Mouse (Mus musculus) kidney, embryonic 14.5 days (tissue): ENCODE results near the gene Lin37. TPM values are rescaled to one million over a fixed set of nuclear protein-coding genes. Genes with fewer than 3 reads are reported as not detected.

Experiments used
- ATAC-seq: fragments of 200-750 bp; cut with Nextera tagmentation; 2 replicates; pipeline ENCODE4 v1.8.0; 2017; ENCODE audit warnings: moderate number of reproducible peaks, mild to moderate bottlenecking, moderate TSS enrichment, moderate library complexity; ENCODE audit not compliant: low FRiP score, low TSS enrichment
- H3K27ac ChIP-seq: fragments of 300-500 bp; sonication (generic); 2 replicates; pipeline ENCODE4 v1.5.1; 2014; ENCODE audit warnings: low read depth, mild to moderate bottlenecking, low read length, moderate library complexity, mixed read lengths
- H3K27me3 ChIP-seq: fragments of 300-500 bp; sonication (generic); 2 replicates; pipeline ENCODE4 v1.6.1; 2014; ENCODE audit warnings: mild to moderate bottlenecking, low read length; ENCODE audit not compliant: control insufficient read depth, insufficient read depth
- H3K36me3 ChIP-seq: fragments of 300-500 bp; sonication (generic); 2 replicates; pipeline ENCODE4 v1.6.1; 2014; ENCODE audit warnings: low read length, mixed read lengths; ENCODE audit not compliant: control insufficient read depth, insufficient read depth
- H3K4me1 ChIP-seq: fragments of 300-500 bp; sonication (generic); 2 replicates; pipeline ENCODE4 v1.6.1; 2014; ENCODE audit warnings: low read length, mixed read lengths; ENCODE audit not compliant: control insufficient read depth, insufficient read depth
- H3K4me2 ChIP-seq: fragments of 300-500 bp; sonication (generic); replicated peaks from 2 replicates; pipeline ENCODE4 v1.6.1; 2014; ENCODE audit warnings: low read depth, mild to moderate bottlenecking, low read length
- H3K4me3 ChIP-seq: fragments of 300-500 bp; sonication (generic); 2 replicates; pipeline ENCODE4 v1.5.1; 2014; ENCODE audit warnings: mild to moderate bottlenecking, low read length
- H3K9ac ChIP-seq: fragments of 300-500 bp; sonication (generic); 2 replicates; pipeline ENCODE4 v1.6.1; 2014; ENCODE audit warnings: low read depth, mild to moderate bottlenecking, low read length, moderate library complexity
- H3K9me3 ChIP-seq: fragments of 300-500 bp; sonication (generic); 2 replicates; pipeline ENCODE4 v1.6.1; 2016; ENCODE audit warnings: low read length; ENCODE audit not compliant: control insufficient read depth
- WGBS: fragments of 180-500 bp; shearing (Covaris S2); extraction: QIAGEN DNeasy Blood & Tissue Kit; methylation state at CpG from one replicate; pipeline ENCODE4 v1.1.7; 2014; 5-methylcytosine and 5-hydroxymethylcytosine counted together
- polyA plus RNA-seq: library from polyadenylated mRNA; unstranded; fragments of >200 nt; fragmentation: Nextera tagmentation; extraction: Ambion mirVana; gene quantifications from 2 replicates; pipeline ENCODE4 v1.2.1, GENCODE M21; 2014

Gene Lin37
- polyA plus RNA-seq, 1 experiment from 2014 or later: 38.5 TPM

- Histone ChIP-seq H3K27ac (no peak overlapping the region), H3K27me3 (no peaks in the 10 kb centered on the region), H3K9ac (peak overlapping the region; percentile 64), H3K4me2 (peak overlapping the region; percentile 66), H3K4me3 (peak overlapping the region; percentile 44), H3K36me3 (peaks cover 33% of the 10 kb centered on the region), H3K9me3 (no peaks in the 10 kb centered on the region), H3K4me1 (peaks cover 17% of the 10 kb centered on the region)
- 15% methylated on average over 12 of the region's 12 CpGs for WGBS
- no peak for ATAC-seq
These were observed 789 bp downstream of the Lin37 start for GRCm38 (mm10) chr7:30558656-30559442.

- Histone ChIP-seq H3K27ac (no peak overlapping the region), H3K9ac (peak overlapping the region; percentile 64; the same call in 1 of the 2 replicates), H3K4me1 (peaks cover 24% of the 10 kb centered on the region), H3K4me3 (peak overlapping the region; percentile 44; the same call in 1 of the 2 replicates), H3K9me3 (no peaks in the 10 kb centered on the region), H3K27me3 (no peaks in the 10 kb centered on the region), H3K4me2 (peak overlapping the region; percentile 66; the same call in 1 of the 2 replicates), H3K36me3 (peaks cover 33% of the 10 kb centered on the region)
- no peak for ATAC-seq
- 86% methylated on average over 13 of the region's 13 CpGs for WGBS
These were observed 1.6 kb downstream of the Lin37 start for GRCm38 (mm10) chr7:30557901-30558514.

GRCm38 (mm10) chr7:30556894-30557536 lies 2.6 kb downstream of the Lin37 start:
- Histone ChIP-seq H3K9me3 (no peaks in the 10 kb centered on the region), H3K4me2 (no peak overlapping the region), H3K4me3 (no peak overlapping the region), H3K9ac (no peak overlapping the region), H3K27me3 (no peaks in the 10 kb centered on the region), H3K36me3 (peaks cover 33% of the 10 kb centered on the region), H3K27ac (no peak overlapping the region), H3K4me1 (peaks cover 22% of the 10 kb centered on the region)
- WGBS: 94% methylated on average over 18 of the region's 18 CpGs
- ATAC-seq: no peak

GRCm38 (mm10) chr7:30553810-30554584 lies 5.6 kb downstream of the Lin37 start:
- H3K9me3 ChIP-seq: no peaks in the 10 kb centered on the region
- peaks cover 34% of the 10 kb centered on the region for H3K36me3 ChIP-seq
- peak overlapping the region; percentile 76; the same call in 1 of the 2 replicates for H3K4me3 ChIP-seq
- H3K27ac ChIP-seq: no peak overlapping the region
- H3K27me3 ChIP-seq: no peaks in the 10 kb centered on the region
- peaks cover 17% of the 10 kb centered on the region for H3K4me1 ChIP-seq
- peak overlapping the region; percentile 70; the same call in 1 of the 2 replicates for H3K9ac ChIP-seq
- peak overlapping the region; percentile 92 for H3K4me2 ChIP-seq
- ATAC-seq: no peak
- 86% methylated on average over 22 of the region's 22 CpGs for WGBS

GRCm38 (mm10) chr7:30553021-30553589 lies 6.5 kb downstream of the Lin37 start:
- Histone ChIP-seq H3K27me3 (no peaks in the 10 kb centered on the region), H3K9ac (peak overlapping the region; percentile 70), H3K36me3 (peaks cover 43% of the 10 kb centered on the region), H3K4me1 (peaks cover 9% of the 10 kb centered on the region), H3K9me3 (no peaks in the 10 kb centered on the region), H3K4me3 (peak overlapping the region; percentile 76), H3K4me2 (peak overlapping the region; percentile 92), H3K27ac (peak overlapping the region; percentile 79; the same call in 1 of the 2 replicates)
- WGBS: 5% methylated on average over 23 of the region's 23 CpGs
- no peak for ATAC-seq

- no peaks in the 10 kb centered on the region for H3K9me3 ChIP-seq
- H3K4me1 ChIP-seq: peaks cover 8% of the 10 kb centered on the region; the same call in 1 of the 2 replicates
- H3K4me3 ChIP-seq: peak within 1 kb of the TSS; percentile 76
- peak within 1 kb of the TSS; percentile 70 for H3K9ac ChIP-seq
- H3K4me2 ChIP-seq: peak within 1 kb of the TSS; percentile 92
- peak; percentile 95 for ATAC-seq
- no peaks in the 10 kb centered on the region for H3K27me3 ChIP-seq
- under 1% methylated on average over 44 of the region's 44 CpGs for WGBS
- peak within 1 kb of the TSS; percentile 98 for H3K27ac ChIP-seq
- peaks cover 49% of the 10 kb centered on the region for H3K36me3 ChIP-seq
These were observed 7.3 kb downstream of the Lin37 start, which contains the start of the genes Hspb6 and Proser3 for GRCm38 (mm10) chr7:30552102-30553020. Gene Hspb6 (plus strand): TSS chr7:30552178. Gene Proser3 (minus strand): TSS chr7:30552299.

- Histone ChIP-seq H3K4me3 (peak overlapping the region; percentile 76), H3K36me3 (peaks cover 45% of the 10 kb centered on the region), H3K27me3 (no peaks in the 10 kb centered on the region), H3K9ac (peak overlapping the region; percentile 70), H3K9me3 (no peaks in the 10 kb centered on the region), H3K4me2 (peak overlapping the region; percentile 38), H3K27ac (peak overlapping the region; percentile 98), H3K4me1 (peaks cover 8% of the 10 kb centered on the region; the same call in 1 of the 2 replicates)
- 3% methylated on average over 10 of the region's 10 CpGs for WGBS
- peak; percentile 61 for ATAC-seq
These were observed 8.1 kb downstream of the Lin37 start for GRCm38 (mm10) chr7:30551445-30552101.
